Mouse (Mus musculus) 3T3-L1 (cell line): Measurements from ENCODE around the gene Slc45a2.

Experiments used
- DNase-seq: peaks from one replicate; pipeline ENCODE4 v3.0.0-alpha.2; 2015; ENCODE audit warnings: low read depth, low spot score

The Slc45a2 gene

DNA sequence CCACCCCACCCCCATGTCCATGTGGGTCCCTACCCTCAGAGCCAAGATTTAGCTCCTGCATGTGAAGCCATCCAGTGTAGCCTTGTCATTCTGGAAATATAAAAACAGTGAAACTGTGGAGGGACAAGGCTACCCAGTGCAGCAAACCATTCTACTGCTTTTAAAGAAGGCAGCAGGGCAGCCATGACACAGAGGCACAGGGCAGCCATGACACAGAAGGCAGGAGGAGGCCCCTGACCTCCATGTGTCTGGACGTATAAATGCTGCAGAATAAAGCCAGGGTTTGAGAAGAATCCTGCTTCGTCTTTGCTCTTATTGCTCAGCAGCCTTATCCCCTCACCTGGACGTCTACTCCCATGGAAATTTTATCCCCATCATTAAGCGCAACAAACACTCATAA is 3.3 kb downstream of the Slc45a2 start:
- DNase-seq = no peak

DNA sequence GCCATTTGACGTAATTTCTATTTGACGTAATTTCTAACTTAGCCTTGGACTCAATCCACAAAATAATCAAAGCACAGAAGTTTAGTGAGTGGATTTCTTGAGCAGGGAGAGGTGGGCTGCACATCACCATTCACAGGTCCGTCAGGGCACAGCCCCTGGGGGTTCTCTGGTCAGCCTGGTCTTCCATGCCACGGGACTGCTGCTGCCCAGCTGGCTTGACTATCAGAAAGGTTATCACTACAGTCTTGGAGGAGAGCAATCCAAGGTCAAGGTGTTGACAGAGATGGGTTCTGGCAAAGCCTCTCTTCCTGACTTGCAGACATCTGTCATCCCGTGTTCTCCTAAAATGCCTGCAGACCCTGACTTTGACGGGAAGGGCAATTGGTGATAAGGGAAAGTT is 4.1 kb downstream of the Slc45a2 start:
- DNase-seq = no peak

DNA sequence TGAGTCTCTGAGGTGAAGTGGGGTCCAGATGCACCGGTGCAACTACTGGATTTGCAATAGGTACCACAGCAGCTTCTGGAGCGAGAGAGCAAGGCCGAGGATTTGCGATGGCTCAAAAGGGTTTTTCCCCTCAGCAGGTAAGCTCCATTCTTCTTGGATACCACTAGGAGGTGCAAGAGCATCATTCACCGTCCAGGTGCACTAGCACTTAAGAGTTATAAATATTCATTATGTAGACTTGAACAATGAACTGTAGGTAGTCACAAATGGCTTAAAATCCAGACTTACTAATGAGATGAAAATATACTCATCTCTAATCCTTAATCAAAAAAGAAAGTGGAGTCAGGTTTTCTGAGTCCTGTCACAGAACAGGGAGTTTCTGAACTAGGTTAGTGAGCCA is 8.2 kb downstream of the Slc45a2 start:
- peak; percentile 60 for DNase-seq

DNA sequence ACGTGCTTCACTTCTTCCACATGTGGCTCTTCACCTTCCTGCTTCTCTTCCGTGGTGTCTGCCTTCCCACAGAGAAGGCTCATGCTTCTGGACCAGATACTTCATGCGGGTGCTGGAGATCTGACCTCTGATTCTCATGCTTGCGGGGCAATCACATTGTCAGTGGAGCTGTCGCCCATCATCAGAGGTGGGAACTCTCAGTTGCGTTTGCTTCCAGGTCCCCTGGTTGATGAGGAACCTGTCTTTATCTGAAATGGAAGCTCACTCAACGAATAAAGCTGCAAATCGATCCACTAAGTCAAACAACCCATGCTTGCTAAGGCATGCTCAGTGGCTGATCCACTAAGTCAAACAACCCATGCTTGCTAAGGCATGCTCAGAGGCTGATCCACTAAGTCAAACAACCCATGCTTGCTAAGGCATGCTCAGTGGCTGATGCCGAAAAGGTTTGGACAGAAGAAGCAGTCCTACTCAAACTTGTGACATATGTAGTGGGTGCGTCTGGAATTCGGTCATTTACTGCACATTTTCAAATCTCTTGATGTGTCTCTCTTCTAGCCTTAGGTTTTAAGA is 10.5 kb downstream of the Slc45a2 start:
- no peak for DNase-seq

DNA sequence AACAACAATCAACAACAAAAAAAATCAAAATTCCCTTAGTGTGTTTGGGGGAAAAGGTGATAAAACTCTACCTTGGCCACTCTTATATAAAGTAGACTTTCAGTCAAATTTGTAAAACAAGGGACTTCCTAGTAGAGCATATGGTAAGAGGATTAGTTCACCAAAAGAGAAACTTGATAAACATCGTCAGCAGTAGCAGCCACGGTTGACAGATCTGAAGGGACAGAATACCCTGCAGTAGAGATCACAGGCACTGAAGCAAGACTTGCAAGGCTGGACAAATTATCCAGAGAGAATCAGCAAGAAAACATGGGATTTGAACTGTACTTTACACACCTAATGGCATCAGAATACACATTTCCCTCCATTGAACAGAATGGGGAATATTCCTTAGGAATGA is 14.4 kb downstream of the Slc45a2 start:
- no peak for DNase-seq

DNA sequence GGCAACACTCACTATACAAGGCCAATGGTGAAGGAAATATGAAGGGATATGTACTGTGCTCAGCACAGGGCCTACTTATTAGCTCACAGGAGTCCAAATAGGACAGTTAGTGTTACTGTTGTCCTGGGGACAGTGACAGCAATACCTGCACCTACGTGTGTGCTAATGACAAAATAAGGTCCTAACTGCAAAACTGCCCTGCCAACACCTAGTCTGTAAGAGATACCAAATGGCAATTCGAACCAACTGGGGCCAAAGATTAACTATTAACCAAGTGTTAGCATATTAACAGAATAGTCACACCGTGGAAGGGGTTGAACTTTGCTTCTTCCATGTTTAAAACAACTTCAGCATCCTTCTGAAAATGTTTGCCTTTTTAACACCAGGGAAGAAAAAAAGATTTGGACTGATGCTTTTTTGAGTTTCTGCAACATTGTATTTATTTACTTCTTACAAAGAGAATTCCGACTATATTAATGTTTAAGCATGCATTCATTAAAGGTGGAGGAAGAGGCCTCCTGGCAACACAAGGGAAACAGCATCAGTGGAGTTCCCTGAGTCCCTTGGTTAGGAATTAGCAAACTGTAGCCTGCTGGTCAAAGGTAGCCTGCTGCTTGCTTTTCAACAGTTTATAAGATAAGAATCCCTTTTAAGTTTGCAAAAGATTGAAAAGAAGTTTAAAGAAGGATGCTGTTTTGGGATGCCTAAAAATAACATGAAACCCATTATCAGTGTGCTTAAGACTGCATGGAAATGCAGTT is 26.5 kb downstream of the Slc45a2 start:
- no peak for DNase-seq

DNA sequence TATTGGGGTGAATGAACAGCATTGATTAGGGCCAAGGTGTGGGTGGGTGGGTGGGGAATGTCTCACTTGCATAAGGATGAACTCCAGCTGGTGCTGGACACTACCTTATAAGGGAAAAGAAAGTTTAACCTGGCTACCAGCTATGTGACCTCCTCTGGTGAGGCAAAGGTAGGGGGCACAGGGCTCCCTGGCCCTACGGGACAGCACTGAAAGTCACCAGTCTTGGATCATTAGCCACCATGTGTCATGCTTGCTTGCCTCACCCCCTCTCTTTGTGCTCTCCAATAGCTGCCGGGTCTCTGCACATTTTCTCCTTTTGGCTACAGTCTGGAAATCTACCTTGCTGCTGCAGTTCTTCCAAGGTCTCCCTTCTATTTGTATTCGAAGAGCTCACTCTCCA is 29.7 kb downstream of the Slc45a2 start:
- no peak for DNase-seq

DNA sequence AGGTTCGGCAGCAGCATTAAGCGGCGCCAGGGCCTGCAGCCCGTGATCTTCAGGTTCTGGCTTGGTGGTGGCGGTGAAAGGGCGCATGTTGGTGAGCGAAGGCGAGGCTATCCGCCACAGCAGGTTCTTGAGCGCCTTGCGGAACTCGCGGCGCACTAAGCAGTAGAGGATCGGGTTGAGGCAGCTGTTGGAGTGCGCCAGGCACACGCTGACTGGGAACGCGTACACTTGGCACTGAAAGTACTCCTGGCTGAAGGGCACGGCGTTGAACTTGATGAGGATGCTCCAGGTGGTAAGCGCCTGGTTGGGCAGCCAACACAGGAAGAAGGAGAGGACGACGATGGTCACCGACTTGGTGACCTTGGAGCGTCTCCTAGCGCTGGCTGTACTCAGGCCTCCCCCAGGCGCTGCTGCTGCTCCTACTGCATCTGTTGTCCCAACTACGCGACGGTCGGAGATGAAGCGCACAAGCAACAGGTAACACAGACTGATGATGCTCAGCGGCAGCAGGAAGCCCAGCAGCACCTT is 35.5 kb downstream of the Slc45a2 start:
- no peak for DNase-seq

DNA sequence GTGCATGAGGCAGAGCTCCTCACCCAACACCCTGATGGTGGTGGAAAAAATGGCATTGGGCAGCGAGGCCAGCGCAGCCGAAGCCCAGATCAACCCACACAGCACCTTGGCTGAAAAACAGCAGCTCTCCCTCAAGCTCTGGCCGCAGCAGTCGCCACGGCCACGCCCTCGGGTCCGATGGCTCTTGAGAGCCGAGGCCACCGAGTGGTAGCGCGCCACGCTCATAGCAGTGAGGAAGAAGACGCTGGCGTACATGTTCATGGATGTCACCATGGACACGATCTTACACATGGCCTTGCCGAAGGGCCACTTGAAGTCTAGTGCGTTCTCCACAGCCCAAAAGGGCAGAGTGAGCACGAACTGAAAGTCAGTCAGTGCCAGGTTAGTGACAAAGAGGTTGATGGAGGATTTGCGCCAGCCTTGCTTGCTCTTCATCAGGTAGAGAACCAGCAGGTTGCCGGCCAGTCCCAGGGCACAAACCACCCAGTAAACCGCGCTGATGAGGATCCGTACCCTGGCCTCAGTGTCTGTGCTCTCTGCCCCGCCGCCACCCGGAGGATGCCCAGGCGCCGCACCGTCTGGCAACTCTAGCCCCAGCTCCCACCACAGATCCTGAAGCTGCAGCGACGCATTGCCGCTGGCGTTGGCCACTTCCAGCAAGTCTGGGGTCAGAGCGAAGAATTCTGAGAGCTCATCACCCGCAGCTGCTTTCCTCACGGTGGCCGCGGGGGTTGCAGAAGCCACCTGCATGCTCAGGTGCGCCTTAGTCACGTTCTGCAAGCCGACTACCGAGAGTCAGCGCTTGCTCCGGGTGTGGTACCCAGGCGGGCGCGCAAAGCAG is 36.2 kb downstream of the Slc45a2 start:
- DNase-seq = no peak

DNA sequence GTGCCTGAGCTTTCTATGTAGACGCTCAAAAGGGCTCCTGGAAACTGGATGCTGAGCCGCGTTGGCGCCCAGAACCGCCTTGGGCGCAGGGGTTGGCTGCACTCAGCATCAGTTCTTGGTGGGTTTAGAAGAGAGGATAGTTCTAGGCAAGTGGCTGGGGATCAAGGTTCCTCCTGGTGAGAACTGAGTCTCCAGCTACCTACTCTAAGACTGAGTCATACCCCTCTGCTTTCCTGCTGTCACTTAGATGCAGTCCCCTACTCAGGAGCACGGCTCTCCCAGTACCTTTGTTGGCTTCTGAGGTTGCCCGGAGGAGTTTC is 36.8 kb downstream of the Slc45a2 start:
- no peak for DNase-seq

DNA sequence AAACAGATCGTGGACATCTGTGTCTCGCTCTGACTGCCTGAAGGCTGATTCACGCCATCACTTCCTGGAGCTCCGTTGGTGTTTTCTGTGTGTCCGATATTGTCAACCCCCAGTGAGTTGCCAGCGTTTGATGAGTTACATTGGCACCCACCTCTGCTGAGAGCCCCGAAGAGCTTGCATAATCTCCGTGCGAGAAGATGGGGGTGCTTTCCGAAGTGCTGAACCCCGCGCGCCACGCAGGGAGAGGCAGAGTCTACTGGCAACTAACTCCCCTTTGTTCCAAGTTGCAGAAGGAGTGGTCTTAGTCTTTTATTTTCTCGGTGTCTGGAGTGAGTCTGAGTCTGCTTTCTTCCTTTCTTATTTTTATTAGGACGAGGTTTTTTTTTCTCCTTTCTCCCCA is 37.2 kb downstream of the Slc45a2 start, which contains the start of gene Rxfp3:
Gene Rxfp3 (minus strand): TSS at position 281 of the 400 bp plus-strand sequence.
- no peak for DNase-seq

DNA sequence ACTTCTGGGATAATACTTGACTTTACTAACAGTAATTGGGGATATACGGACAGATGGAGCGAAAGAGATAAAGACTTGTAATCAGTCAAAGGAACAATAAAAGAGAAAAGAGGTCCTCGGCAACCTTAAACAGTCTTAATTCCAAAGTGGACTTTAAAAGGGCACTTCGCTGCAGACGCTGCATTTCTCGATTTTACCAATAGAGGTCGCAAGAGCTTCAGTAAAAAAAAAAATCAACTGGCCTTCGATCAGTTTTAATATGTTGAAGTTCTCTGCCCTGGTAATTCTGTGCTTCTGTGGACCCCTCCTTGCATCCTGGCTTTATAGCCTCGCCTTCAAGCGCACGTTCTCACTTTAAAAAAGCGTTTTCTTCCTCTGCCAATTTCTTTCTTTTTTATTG is 38.0 kb downstream of the Slc45a2 start:
- peak; percentile 85 for DNase-seq

DNA sequence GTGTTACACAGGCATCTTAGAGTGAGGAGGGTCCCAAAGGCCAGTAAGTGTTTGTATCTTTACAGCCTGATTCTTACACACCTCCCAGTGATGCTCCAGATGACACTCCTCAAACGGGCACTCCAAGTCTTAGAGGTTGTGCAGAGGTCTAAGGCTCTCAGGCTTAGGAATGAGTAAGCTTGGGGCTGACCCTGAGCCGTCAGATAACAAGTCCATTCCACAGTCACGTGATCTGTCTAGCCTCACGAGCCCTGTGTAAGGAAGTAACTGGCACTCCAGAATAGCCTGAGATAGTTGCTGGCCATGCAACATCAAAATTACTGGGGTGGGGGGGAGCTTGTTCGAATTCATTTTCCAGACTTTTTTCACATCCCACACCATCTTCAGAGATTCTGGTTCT is 39.5 kb downstream of the Slc45a2 start:
- no peak for DNase-seq

DNA sequence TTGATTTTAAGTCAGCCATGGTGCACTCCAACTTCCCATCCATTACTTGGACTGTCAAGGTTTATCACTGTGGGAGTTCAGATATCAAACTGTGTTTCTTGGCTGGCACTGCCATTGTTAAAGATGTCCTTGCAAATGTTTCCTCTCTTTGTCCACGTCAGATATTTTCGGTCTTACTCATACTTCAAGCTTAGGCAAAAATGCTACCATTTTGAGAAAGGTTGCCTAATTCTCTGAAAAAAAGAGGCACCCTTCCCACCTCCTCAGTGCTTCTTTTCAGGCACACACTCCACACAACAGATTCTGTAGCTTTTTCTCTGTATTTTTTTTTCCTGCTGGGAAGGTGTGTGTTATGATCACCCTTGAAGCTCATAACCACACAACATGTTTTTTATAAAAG is 40.7 kb downstream of the Slc45a2 start:
- no peak for DNase-seq

DNA sequence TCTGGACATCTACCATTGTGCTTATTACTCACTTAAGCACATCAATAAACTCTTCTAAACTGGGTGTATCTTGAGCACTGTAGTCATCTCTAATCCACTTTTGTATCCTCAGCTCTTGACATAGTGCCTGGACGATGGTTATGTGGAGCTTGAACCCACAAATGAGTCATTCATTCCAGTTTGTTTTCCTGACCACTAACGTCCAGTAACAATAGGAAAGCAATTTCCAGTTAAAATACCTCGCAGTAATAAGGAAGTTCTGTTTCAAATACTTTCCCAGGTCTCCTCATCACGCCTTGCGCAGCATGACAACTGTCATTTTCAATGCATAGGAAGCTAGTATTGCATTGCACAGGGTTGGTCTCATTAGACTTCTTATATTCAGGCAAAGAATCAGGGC is 42.3 kb downstream of the Slc45a2 start:
- peak; percentile 93 for DNase-seq

DNA sequence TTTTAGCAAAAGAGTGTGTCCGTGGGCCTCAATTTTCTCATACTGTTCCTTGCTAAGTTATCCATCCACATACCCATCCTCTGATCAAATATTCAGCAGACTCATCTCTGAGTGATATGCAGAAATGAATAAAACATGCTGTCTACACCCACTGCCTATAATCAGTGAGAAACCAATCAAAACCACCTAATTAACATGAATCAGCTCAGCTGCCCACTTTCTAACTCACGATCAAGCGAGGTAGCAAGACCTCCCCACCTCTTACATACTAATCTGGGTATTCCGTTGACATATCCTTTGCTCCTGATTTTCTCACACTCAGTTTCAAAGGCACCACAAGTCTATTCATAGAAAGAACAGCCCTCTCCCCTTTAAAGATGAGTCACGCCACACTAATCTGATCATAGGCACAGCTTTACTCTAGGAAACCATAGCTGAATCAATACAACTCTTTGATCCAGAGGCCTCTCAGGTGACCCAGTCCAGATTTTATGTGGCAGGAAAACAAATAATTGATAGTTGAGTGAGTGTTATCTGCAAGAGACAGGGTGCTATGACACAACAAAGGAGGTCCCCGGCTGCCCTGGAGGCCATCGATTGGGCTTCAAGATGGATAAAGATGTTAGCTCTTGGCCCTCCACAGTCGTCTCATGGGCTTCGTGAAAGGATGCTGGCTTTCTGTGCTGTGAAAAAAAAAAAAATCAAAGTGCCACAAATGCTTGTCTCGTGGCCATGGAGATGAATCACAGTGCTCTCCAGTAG is 53.3 kb downstream of the Slc45a2 start:
- DNase-seq = no peak

DNA sequence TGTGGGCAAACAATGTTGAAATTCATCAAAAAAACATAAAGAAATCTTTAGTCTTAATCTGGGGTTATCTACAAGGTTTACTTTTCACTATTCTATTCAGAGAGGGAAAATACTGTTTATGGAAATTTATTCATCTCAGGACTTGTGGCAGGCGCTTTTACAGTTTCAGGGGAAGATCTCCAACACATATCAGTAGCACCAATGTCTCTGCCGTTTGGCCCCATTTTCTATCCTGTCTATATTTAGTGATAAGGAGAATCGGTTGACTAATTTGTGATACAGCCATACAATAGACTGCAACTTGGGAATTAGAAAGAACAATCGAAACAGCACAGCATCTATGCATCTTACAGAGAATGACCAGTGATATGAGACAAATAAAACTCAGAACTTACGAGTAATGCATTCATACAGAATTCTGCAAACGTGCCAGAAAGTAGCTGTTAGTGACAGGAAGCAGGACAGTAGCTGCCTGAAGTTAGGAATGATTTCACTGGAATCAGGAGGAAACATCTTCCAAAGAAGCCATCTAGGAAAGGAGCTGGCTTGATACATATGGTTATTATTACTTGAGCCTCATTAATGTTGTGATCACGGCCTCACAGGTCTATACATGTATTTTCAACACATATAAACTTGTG is 54.0 kb downstream of the Slc45a2 start:
- DNase-seq = no peak

DNA sequence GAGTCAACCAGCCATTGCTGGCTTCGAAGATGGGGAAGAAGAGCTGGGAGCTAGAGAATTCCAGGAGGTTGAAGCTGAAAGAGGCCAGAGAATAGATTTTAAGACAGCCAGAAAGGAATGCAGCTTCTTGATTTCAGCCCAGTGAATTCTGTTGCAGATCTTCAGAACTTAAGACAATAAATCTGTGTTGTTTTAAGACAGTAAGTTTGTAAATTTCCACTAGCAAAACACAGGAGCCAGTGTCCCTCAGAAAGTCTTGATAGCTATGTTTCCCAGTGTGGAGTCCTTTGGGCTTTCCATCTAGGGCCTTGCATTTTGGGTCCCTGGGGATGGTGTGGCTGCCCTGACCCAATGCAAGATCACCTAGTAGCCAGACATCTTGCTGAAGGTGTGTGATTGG is 62.4 kb downstream of the Slc45a2 start:
- no peak for DNase-seq

DNA sequence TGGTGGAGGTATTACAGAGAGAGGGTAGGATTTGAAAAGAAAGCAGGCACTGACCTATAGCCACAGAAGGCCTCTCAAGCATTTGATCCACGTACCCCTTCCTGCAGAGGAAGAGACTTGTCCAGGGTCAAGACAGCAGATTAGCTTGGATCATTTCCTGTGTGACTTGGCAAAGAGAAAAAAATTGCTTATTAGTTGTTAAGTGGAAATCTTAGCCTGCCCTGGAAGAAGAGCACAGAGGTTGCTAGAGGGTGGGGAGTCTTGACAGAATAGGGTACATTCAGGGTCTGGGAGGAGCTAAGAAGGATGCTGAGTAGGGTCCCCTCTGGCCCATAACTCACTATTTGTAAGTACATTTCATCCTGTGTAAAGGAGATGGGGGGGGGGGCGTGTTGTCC is 63.6 kb downstream of the Slc45a2 start:
- DNase-seq = peak; percentile 78

DNA sequence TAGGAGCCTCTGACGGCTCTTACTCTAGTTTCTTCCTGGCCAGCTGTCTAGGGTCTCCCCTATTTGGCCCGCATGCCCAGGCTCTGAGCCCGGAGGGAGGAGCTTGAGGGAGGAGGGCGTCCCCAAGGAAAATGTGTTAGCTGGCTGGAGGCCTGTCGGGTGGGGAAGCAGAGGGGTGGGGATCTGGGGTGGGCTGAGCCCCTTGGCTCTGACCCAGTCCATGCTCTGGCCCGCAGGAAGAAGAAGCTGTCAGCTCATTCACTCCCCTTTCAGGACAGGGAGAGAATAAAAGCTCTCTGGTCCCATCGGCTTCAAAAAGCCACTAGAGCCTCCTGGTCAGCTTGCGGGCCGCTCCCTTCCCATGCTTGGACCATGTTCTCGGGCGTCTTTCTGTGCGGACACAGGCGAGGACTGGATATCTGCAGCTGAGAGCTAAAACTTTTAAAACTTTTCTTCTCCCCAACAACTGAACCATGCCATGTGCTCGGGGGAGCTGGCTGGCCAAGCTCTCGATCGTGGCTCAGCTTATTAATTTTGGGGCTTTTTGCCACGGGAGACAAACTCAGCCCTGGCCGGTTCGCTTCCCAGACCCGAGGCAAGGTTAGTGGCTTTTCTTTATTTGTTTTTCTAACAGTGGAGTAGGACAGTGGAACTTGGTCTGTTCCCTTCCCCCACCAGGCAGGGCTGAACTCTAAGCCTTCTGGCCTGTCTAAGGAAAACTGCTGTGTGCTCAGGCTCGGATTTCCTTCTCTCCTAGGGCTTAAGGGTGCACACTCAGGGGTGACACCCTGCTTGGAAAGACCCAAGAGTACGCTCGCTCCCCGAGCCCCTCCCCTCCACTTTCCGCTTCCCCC is 64.3 kb downstream of the Slc45a2 start, which contains the start of gene Adamts12:
Gene Adamts12 (plus strand): TSS at position 233 of the 854 bp plus-strand sequence.
- peak; percentile 83 for DNase-seq
